Comparison of ENCODE assay signal across 8 mouse cellular contexts in the genomic region with DNA sequence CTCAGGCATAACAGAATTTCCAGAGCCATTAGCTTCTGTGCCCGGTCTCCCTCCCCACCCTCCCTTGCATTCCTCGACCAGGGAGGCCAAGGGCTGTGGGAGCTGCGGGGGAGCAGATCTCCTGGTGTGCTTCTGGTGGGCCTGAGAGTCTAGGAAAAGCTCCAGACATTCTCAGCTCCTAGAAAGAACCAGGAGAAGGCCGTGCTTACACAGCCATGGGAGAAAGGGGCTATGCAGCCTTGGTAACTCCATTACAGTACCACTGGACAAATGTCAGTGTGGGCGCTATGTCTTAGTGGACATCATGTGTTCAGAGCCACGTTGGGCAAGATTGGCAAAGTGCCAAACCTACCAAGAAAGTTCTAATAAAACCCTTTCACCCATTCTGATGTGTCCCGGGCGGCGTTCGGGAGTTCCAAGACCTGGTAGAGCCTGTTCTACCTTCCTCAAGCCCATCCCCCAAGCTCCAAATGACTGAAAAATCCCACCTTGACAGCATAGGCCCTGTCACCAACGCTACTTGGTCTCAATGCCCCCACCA. TPM values are rescaled to one million over a fixed set of nuclear protein-coding genes. Genes with fewer than 3 reads are reported as not detected.
DNase-seq lines count a peak whose midpoint lies in the region; ATAC-seq and TF ChIP-seq lines count a peak whose summit lies in the region.

No protein-coding gene starts in this region.

- no peaks in the 10 kb centered on the region for H3K9me3 ChIP-seq in intestine, embryonic 14.5 days (ENCODE audit: control insufficient read depth, low read length)
- H3K9me3 ChIP-seq in liver, embryonic 16.5 days (replicated peaks; ENCODE audit: control insufficient read depth, low read length): no peaks in the 10 kb centered on the region
- H3K9me3 ChIP-seq in stomach, embryonic 16.5 days (replicated peaks; ENCODE audit: control insufficient read depth, low read length): no peaks in the 10 kb centered on the region

- ATAC-seq in erythroid progenitor cell, adult 5-6 weeks (replicated peaks; ENCODE audit: low FRiP score, poor library complexity, severe bottlenecking): peak; percentile 3; the same call in 1 of the 2 replicates
- no peak for ATAC-seq in intestine, embryonic 14.5 days (replicated peaks; ENCODE audit: low FRiP score, low TSS enrichment, low read depth)
- ATAC-seq in liver, embryonic 16.5 days (ENCODE audit: low read depth): no peak
- ATAC-seq in stomach, embryonic 16.5 days (ENCODE audit: insufficient read depth, low FRiP score): no peak
- ATAC-seq in monocyte, adult 5-6 weeks (replicated peaks; ENCODE audit: insufficient number of reproducible peaks, low FRiP score, low TSS enrichment, poor library complexity, severe bottlenecking): no peak

- H3K4me2 ChIP-seq in intestine, embryonic 14.5 days (ENCODE audit: low read length): peak overlapping the region; percentile 97
- peak overlapping the region; percentile 88 for H3K4me2 ChIP-seq in liver, embryonic 16.5 days (ENCODE audit: low read depth, low read length)
- peak overlapping the region; percentile 75 for H3K4me2 ChIP-seq in stomach, embryonic 16.5 days (ENCODE audit: low read depth, low read length)

- peaks cover 18% of the 10 kb centered on the region for H3K4me1 ChIP-seq in testis, adult 2 months (ENCODE audit: control insufficient read depth, insufficient read depth, low read length)
- H3K4me1 ChIP-seq in intestine, embryonic 14.5 days (replicated peaks; ENCODE audit: control insufficient read depth, insufficient read depth, low read length): peaks cover 21% of the 10 kb centered on the region
- peaks cover 56% of the 10 kb centered on the region for H3K4me1 ChIP-seq in liver, embryonic 16.5 days (ENCODE audit: control insufficient read depth, low read depth, low read length)
- peaks cover 38% of the 10 kb centered on the region for H3K4me1 ChIP-seq in stomach, embryonic 16.5 days (ENCODE audit: control insufficient read depth, insufficient read depth, low read length)

- no peak for TF ChIP-seq POLR2A in testis, adult 2 months (IDR thresholded peaks at IDR 0.05; ENCODE audit: control insufficient read depth, low read depth, low read length)

- H3K27ac ChIP-seq in testis, adult 2 months (ENCODE audit: control insufficient read depth, insufficient read depth, low read depth, low read length): peak overlapping the region; percentile 26; the same call in 1 of the 2 replicates
- H3K27ac ChIP-seq in intestine, embryonic 14.5 days (ENCODE audit: low read depth): peak overlapping the region; percentile 62
- H3K27ac ChIP-seq in liver, embryonic 16.5 days (ENCODE audit: low read length): peak overlapping the region; percentile 85
- peak overlapping the region; percentile 96 for H3K27ac ChIP-seq in stomach, embryonic 16.5 days (ENCODE audit: low read length)

- DNase-seq in testis, postnatal 10 days (ENCODE audit: low spot score): no peak
- DNase-seq in intestine, embryonic 14.5 days (ENCODE audit: low spot score): peak; percentile 65
- DNase-seq in layer of hippocampus, adult 9-11 months: no peak

- H3K4me3 ChIP-seq in testis, adult 2 months (ENCODE audit: control insufficient read depth, low read depth, low read length): peak overlapping the region; percentile 60
- peak overlapping the region; percentile 70 for H3K4me3 ChIP-seq in intestine, embryonic 14.5 days (ENCODE audit: low read depth, low read length)
- peak overlapping the region; percentile 93 for H3K4me3 ChIP-seq in liver, embryonic 16.5 days (ENCODE audit: low read depth, low read length)
- H3K4me3 ChIP-seq in stomach, embryonic 16.5 days (replicated peaks; ENCODE audit: low read length): peak overlapping the region; percentile 84

- H3K36me3 ChIP-seq in testis, adult 2 months (ENCODE audit: control insufficient read depth, insufficient read depth, low read length): no peaks in the 10 kb centered on the region
- no peaks in the 10 kb centered on the region for H3K36me3 ChIP-seq in intestine, embryonic 14.5 days (ENCODE audit: control insufficient read depth, insufficient read depth, low read length)
- peaks cover 6% of the 10 kb centered on the region; the same call in 1 of the 2 replicates for H3K36me3 ChIP-seq in liver, embryonic 16.5 days (ENCODE audit: control insufficient read depth, insufficient read depth)
- H3K36me3 ChIP-seq in stomach, embryonic 16.5 days (ENCODE audit: control insufficient read depth, insufficient read depth, low read length): no peaks in the 10 kb centered on the region

- H3K27me3 ChIP-seq in testis, adult 2 months (ENCODE audit: control insufficient read depth, insufficient read depth, low read length): no peaks in the 10 kb centered on the region
- H3K27me3 ChIP-seq in intestine, embryonic 14.5 days (replicated peaks; ENCODE audit: control insufficient read depth, insufficient read depth, low read length): no peaks in the 10 kb centered on the region
- H3K27me3 ChIP-seq in liver, embryonic 16.5 days (ENCODE audit: control insufficient read depth, insufficient read depth, low read depth, low read length): no peaks in the 10 kb centered on the region
- H3K27me3 ChIP-seq in stomach, embryonic 16.5 days (ENCODE audit: control insufficient read depth, insufficient read depth, low read length): no peaks in the 10 kb centered on the region

- H3K9ac ChIP-seq in intestine, embryonic 14.5 days (ENCODE audit: low read length): peak overlapping the region; percentile 76
- peak overlapping the region; percentile 90 for H3K9ac ChIP-seq in liver, embryonic 16.5 days (ENCODE audit: low read depth, low read length)
- peak overlapping the region; percentile 95 for H3K9ac ChIP-seq in stomach, embryonic 16.5 days (ENCODE audit: low read length)

- no peak for TF ChIP-seq CTCF in testis, adult 2 months (IDR thresholded peaks at IDR 0.05; ENCODE audit: control insufficient read depth, insufficient read depth, insufficient replicate concordance, low read depth, low read length)

- 23% methylated on average over 11 of the region's 11 CpGs for WGBS in intestine, embryonic 14.5 days
- 25% methylated on average over 11 of the region's 11 CpGs for WGBS in liver, embryonic 16.5 days (ENCODE audit: insufficient replicate concordance)
- 14% methylated on average over 11 of the region's 11 CpGs for WGBS in stomach, embryonic 16.5 days

RNA-seq across cellular contexts. Expression of gene Lmna, which starts 7.7 kb away (rescaled TPM):
- polyA plus RNA-seq in testis, adult 2 months (2012; rRNA removed): 14.4 and 16.7 TPM in 2 replicates
- total RNA-seq in erythroid progenitor cell, adult 5-6 weeks (2015; ENCODE audit: low replicate concordance): 31.7 and 48.2 TPM in 2 replicates
- total RNA-seq in erythroid progenitor cell, adult 5-6 weeks (2017; ENCODE audit: low replicate concordance): 182 and 260 TPM in 2 replicates
- polyA plus RNA-seq in intestine, embryonic 14.5 days (2014; fragmentation: Nextera tagmentation; extraction: Ambion mirVana): 86.0 and 96.0 TPM in 2 replicates
- 123 and 131 TPM in 2 replicates for polyA plus RNA-seq in liver, embryonic 16.5 days (2015; fragmentation: Nextera tagmentation; extraction: Ambion mirVana)
- polyA plus RNA-seq in stomach, embryonic 16.5 days (2015; fragmentation: Nextera tagmentation; extraction: Ambion mirVana): 266 and 298 TPM in 2 replicates
- 28.1 to 43.4 TPM (median 40.8 TPM) in 3 replicates for total RNA-seq in monocyte, adult 5-6 weeks (2017)

RNA-seq across cellular contexts. Expression of gene Mex3a, which starts 30.1 kb away (rescaled TPM):
- 1.4 and 1.5 TPM in 2 replicates for polyA plus RNA-seq in testis, adult 2 months (2012; rRNA removed)
- 0.42 TPM in 1 of 2 replicates, not detected in the other for total RNA-seq in erythroid progenitor cell, adult 5-6 weeks (2015; ENCODE audit: low replicate concordance)
- total RNA-seq in erythroid progenitor cell, adult 5-6 weeks (2017; ENCODE audit: low replicate concordance): 0.08 and 0.26 TPM in 2 replicates
- polyA plus RNA-seq in intestine, embryonic 14.5 days (2014; fragmentation: Nextera tagmentation; extraction: Ambion mirVana): 19.8 and 23.8 TPM in 2 replicates
- polyA plus RNA-seq in liver, embryonic 16.5 days (2015; fragmentation: Nextera tagmentation; extraction: Ambion mirVana): 0.44 and 0.53 TPM in 2 replicates
- polyA plus RNA-seq in stomach, embryonic 16.5 days (2015; fragmentation: Nextera tagmentation; extraction: Ambion mirVana): 9.9 and 11.4 TPM in 2 replicates
- 0.19 to 0.39 TPM in 2 of 3 replicates, not detected in the other for total RNA-seq in monocyte, adult 5-6 weeks (2017)

RNA-seq across cellular contexts. Expression of gene Sema4a, which starts 41.1 kb away (rescaled TPM):
- 58.9 and 66.2 TPM in 2 replicates for polyA plus RNA-seq in testis, adult 2 months (2012; rRNA removed)
- total RNA-seq in erythroid progenitor cell, adult 5-6 weeks (2015; ENCODE audit: low replicate concordance): 11.9 and 14.7 TPM in 2 replicates
- 4.5 and 15.1 TPM in 2 replicates for total RNA-seq in erythroid progenitor cell, adult 5-6 weeks (2017; ENCODE audit: low replicate concordance)
- polyA plus RNA-seq in intestine, embryonic 14.5 days (2014; fragmentation: Nextera tagmentation; extraction: Ambion mirVana): 11.1 and 13.3 TPM in 2 replicates
- polyA plus RNA-seq in liver, embryonic 16.5 days (2015; fragmentation: Nextera tagmentation; extraction: Ambion mirVana): 27.0 and 29.1 TPM in 2 replicates
- 33.1 and 38.4 TPM in 2 replicates for polyA plus RNA-seq in stomach, embryonic 16.5 days (2015; fragmentation: Nextera tagmentation; extraction: Ambion mirVana)
- total RNA-seq in monocyte, adult 5-6 weeks (2017): 41.3 to 161 TPM (median 62.1 TPM) in 3 replicates

RNA-seq across cellular contexts. Expression of gene Rab25, which starts 46.0 kb away (rescaled TPM):
- 0.10 and 1.9 TPM in 2 replicates for polyA plus RNA-seq in testis, adult 2 months (2012; rRNA removed)
- not detected in 2 replicates for total RNA-seq in erythroid progenitor cell, adult 5-6 weeks (2015; ENCODE audit: low replicate concordance)
- not detected in 2 replicates for total RNA-seq in erythroid progenitor cell, adult 5-6 weeks (2017; ENCODE audit: low replicate concordance)
- polyA plus RNA-seq in intestine, embryonic 14.5 days (2014; fragmentation: Nextera tagmentation; extraction: Ambion mirVana): 55.6 and 56.9 TPM in 2 replicates
- 0.32 and 1.1 TPM in 2 replicates for polyA plus RNA-seq in liver, embryonic 16.5 days (2015; fragmentation: Nextera tagmentation; extraction: Ambion mirVana)
- 144 and 197 TPM in 2 replicates for polyA plus RNA-seq in stomach, embryonic 16.5 days (2015; fragmentation: Nextera tagmentation; extraction: Ambion mirVana)
- total RNA-seq in monocyte, adult 5-6 weeks (2017): 0.97 TPM in 1 of 3 replicates, not detected in the others

RNA-seq across cellular contexts. Expression of gene Lamtor2, which starts 50.8 kb away (rescaled TPM):
- 46.9 and 53.9 TPM in 2 replicates for polyA plus RNA-seq in testis, adult 2 months (2012; rRNA removed)
- total RNA-seq in erythroid progenitor cell, adult 5-6 weeks (2015; ENCODE audit: low replicate concordance): 9.0 and 12.6 TPM in 2 replicates
- 7.7 and 23.3 TPM in 2 replicates for total RNA-seq in erythroid progenitor cell, adult 5-6 weeks (2017; ENCODE audit: low replicate concordance)
- polyA plus RNA-seq in intestine, embryonic 14.5 days (2014; fragmentation: Nextera tagmentation; extraction: Ambion mirVana): 98.9 and 102 TPM in 2 replicates
- polyA plus RNA-seq in liver, embryonic 16.5 days (2015; fragmentation: Nextera tagmentation; extraction: Ambion mirVana): 98.6 and 107 TPM in 2 replicates
- polyA plus RNA-seq in stomach, embryonic 16.5 days (2015; fragmentation: Nextera tagmentation; extraction: Ambion mirVana): 188 and 190 TPM in 2 replicates
- 61.5 to 63.7 TPM (median 63.2 TPM) in 3 replicates for total RNA-seq in monocyte, adult 5-6 weeks (2017)

Comparison
In these comparisons a context has a peak if more than half of its experiments do, and no peak if none do; other contexts are left out.
1. H3K27ac ChIP-seq: peak in every context shown above with its lines; median percentile 96 in stomach, embryonic 16.5 days; 85 in liver, embryonic 16.5 days; 62 in intestine, embryonic 14.5 days; 26 in testis, adult 2 months.